Mouse (Mus musculus): ENCODE data around the gene Flt4.

DNA sequence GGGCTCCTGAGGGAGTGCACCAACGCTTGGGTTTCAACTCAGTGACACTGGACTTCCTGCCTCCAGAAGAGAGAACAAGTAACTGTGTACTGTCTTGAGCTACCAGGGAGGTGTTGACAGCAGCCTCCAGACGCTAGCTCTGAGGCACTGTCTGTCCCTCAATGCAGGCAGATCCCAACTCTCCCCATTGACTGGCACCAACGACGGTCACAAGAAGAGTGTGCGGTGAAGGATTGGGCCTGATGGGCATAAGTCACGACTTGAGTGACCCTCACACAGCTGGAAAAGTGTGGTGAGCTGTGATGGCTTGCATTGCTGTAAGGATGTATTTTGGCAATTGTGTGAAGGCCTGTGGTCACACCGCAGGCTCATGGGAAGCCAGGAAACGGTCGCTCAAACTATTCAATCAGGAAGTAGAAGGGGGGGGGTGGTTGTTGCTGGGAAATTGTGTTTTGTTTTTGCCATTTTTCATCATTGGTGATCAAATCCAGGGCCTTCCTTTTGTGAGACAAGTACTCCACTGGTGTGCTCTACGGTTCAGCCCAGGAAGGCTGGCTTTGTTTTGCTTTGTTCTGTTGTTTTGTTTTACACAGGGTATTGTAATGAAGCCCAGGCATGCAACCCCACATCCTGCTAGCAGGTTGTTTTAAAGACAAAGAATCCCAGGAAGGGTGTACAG lies 49.9 kb downstream of the Flt4 start:
- TF ChIP-seq ZC3H11A (IDR thresholded peaks at IDR 0.05; ENCODE audit: borderline replicate concordance, low read depth, low read length) (no peak), HCFC1 (IDR thresholded peaks at IDR 0.05; ENCODE audit: borderline replicate concordance, insufficient read depth, low read length) (no peak), ZNF384 (IDR thresholded peaks at IDR 0.05; ENCODE audit: low read depth, low read length) (no peak), CHD2 (IDR thresholded peaks at IDR 0.05; ENCODE audit: low read depth, low read length) (no peak)
